Mouse (Mus musculus) liver, postnatal 0 days (tissue): ENCODE results near the gene Ccdc85a. TPM values are rescaled to one million over a fixed set of nuclear protein-coding genes. Genes with fewer than 3 reads are reported as not detected.

Source experiments
- polyA plus RNA-seq: library from polyadenylated mRNA; unstranded; fragments of >200 nt; fragmentation: Nextera tagmentation; extraction: Ambion mirVana; gene quantifications from 2 replicates; pipeline ENCODE4 v1.2.1, GENCODE M21; 2015

Ccdc85a gene
- polyA plus RNA-seq, 1 experiment from 2014 or later, result not detected

Other genes starting within 250 kb of the Ccdc85a start
- gene Gm6685, start 244.5 kb downstream of the Ccdc85a start, polyA plus RNA-seq, result not detected in 2 replicates